Mouse (Mus musculus): ENCODE data around the gene Tmpo. TPM values are rescaled to one million over a fixed set of nuclear protein-coding genes. Genes with fewer than 3 reads are reported as not detected.
"Not testable (repeated sequence)": the region's sequence is repeated elsewhere in the genome, so short reads cannot be mapped to it uniquely, and the experiment has no call there.

The Tmpo gene
- total RNA-seq, 2 experiments from 2014 or later, result 33.2 to 35.8 TPM

- no peak for DNase-seq (ENCODE audit: extremely low spot score in 1 of 2, low spot score in 1 of 2)
Measured at GRCm38 (mm10) chr10:91187349-91187748, 6.2 kb upstream of the Tmpo start.

- DNase-seq (ENCODE audit: extremely low spot score in 1 of 2, low spot score in 1 of 2), result no peak
Measured at GRCm38 (mm10) chr10:91185721-91186120, 4.6 kb upstream of the Tmpo start.

DNA sequence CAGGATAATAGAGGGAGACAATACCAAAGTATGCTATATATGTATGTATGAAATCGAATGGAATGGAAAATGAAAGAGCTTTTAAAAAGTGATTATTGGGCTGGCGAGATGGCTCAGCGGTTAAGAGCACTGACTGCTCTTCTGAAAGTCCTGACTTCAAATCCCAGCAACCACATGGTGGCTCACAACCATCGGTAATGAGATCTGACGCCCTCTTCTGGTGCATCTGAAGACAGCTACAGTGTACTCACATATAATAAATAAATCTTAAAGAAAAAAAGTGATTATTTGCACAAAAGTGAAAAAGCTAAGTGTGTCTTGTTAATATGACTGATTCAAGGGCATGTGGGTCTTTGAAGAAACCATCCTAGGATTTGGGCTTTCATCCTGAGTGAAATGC is 3.8 kb upstream of the Tmpo start:
- not testable (repeated sequence) for DNase-seq (ENCODE audit: extremely low spot score in 1 of 2, low spot score in 1 of 2)

DNA sequence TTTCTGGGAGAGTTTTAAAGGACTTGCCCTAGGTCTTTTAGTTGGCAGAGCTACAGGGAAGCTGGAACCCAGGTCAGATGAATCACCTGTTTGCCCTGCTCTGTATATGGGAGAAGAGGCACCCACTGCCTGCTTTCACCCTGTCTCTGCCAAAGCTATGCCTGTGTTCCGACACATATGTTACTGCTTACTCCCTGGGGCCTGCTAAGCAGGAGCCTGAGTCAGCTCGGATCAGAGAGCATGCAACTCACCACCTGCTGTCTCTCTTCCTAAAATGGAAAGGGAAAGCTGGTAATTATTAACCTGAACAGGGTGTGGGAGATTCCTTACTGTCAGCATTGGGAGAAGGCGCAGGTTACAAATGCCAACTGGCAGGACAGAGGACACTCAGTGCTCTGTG is 2.2 kb upstream of the Tmpo start:
- no peak for DNase-seq (ENCODE audit: extremely low spot score in 1 of 2, low spot score in 1 of 2)

- no peak for DNase-seq (ENCODE audit: extremely low spot score in 1 of 2, low spot score in 1 of 2)
Measured at GRCm38 (mm10) chr10:91182291-91182990, 1.3 kb upstream of the Tmpo start.

DNA sequence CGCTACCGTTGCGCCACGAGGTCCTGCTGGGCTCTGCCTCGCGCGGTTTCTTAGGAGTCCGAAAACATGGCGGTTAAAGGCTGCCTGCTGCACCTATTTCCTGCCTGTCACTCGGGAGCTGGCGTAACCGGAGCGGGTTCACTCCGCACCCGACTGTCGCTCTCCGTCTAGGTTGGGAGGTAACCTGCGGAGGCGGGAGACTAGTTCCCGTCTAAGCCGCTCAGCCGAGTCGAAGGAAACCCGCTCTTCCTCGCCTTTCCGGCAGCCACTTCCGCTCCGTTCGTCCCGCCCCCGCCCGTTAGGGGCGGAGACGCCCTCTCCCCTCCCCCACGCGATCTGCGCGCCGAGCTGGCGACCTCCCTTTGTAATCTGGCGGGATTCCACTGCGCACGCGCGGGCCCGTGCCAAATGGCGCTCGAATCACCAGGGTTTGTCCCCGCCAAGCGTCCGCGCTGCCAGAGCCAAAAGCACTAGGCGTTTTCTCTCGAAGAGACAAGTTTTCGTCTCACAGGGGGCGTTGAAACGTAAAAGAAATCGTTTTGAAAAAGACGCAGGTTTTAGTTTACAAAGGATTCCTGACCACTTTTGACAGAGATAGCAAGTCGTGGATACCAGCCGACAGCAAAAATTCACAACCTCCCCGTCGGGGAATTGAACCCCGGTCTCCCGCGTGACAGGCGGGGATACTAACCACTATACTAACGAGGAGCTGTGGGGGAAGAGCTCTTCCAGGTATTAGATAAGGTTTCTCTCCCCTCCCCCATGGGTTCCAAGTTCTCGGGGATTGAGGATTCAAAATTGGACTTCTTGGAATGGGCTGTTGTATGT is 560 bp upstream of the Tmpo start:
- DNase-seq (ENCODE audit: extremely low spot score in 1 of 2, low spot score in 1 of 2), result peak; percentile 100

- no peak for DNase-seq (ENCODE audit: extremely low spot score in 1 of 2, low spot score in 1 of 2)
Measured at GRCm38 (mm10) chr10:91180301-91180700, 814 bp downstream of the Tmpo start.

- no peak for DNase-seq (ENCODE audit: extremely low spot score in 1 of 2, low spot score in 1 of 2)
Measured at GRCm38 (mm10) chr10:91179834-91180233, 1.3 kb downstream of the Tmpo start.

- no peak for DNase-seq (ENCODE audit: extremely low spot score in 1 of 2, low spot score in 1 of 2)
Measured at GRCm38 (mm10) chr10:91177201-91177600, 3.9 kb downstream of the Tmpo start.

- no peak for DNase-seq (ENCODE audit: extremely low spot score in 1 of 2, low spot score in 1 of 2)
Measured at GRCm38 (mm10) chr10:91172329-91173100, 8.6 kb downstream of the Tmpo start.

- peak; percentile 86 to 98 for DNase-seq (ENCODE audit: extremely low spot score in 1 of 2, low spot score in 1 of 2)
Measured at GRCm38 (mm10) chr10:91171455-91172328, 9.4 kb downstream of the Tmpo start.

GRCm38 (mm10) chr10:91171041-91171440 is 10.1 kb downstream of the Tmpo start:
- peak in 1 of 2 experiments; percentile 41 for DNase-seq (ENCODE audit: extremely low spot score in 1 of 2, low spot score in 1 of 2)

- peak; percentile 72 to 80 for DNase-seq (ENCODE audit: extremely low spot score in 1 of 2, low spot score in 1 of 2)
Measured at GRCm38 (mm10) chr10:91170143-91170941, 10.8 kb downstream of the Tmpo start.

GRCm38 (mm10) chr10:91169414-91170065 is 11.6 kb downstream of the Tmpo start:
- no peak for DNase-seq (ENCODE audit: extremely low spot score in 1 of 2, low spot score in 1 of 2)

GRCm38 (mm10) chr10:91167352-91167751 is 13.8 kb downstream of the Tmpo start:
- DNase-seq (ENCODE audit: extremely low spot score in 1 of 2, low spot score in 1 of 2), result no peak

DNA sequence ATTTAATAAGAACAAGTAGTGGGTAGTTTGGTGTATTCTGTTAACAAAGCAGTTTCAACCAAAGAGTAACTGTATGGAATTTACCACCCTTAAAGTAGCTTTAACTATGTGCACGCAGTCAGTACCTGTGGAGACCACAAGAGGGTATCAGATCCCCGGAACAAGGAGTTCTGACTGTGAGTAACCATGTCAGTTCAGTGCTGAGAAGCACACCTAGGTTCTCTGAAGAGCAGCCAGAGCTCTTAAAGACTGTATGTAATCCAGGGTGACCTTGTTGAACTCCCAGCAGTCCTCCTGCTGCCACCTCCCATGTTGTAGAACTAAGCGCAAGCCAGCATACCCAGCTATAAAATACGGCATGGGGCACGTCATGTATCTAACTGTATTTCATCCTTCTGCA is 14.2 kb downstream of the Tmpo start:
- DNase-seq (ENCODE audit: extremely low spot score in 1 of 2, low spot score in 1 of 2), result no peak

- no peak for DNase-seq (ENCODE audit: extremely low spot score in 1 of 2, low spot score in 1 of 2)
Measured at GRCm38 (mm10) chr10:91165850-91166249, 15.3 kb downstream of the Tmpo start.

DNA sequence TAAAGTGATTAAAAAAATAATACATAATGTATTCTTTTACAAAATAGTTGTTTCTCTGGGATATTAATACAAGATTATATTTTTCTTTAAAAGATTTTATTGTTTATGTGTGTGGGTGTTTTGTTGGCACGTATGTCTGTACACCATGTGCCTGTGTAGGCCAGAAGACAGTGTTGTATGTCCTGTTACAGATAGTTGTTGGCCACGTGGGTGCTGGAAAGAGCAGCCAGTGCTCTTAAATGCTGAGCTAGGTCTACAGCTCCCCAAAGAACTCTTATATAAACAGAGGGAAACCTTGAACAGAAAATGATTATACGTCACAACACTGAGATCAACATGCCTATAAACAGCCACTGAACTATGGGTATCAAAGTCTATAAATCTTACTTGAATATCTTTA is 16.6 kb downstream of the Tmpo start:
- no peak for DNase-seq (ENCODE audit: extremely low spot score in 1 of 2, low spot score in 1 of 2)
